In genomic region chr5:137338256-137338655, GRCm38 (mm10) we compare ENCODE assay signal across 7 mouse cellular contexts. TPM values are rescaled to one million over a fixed set of nuclear protein-coding genes. Genes with fewer than 3 reads are reported as not detected.
A peak's percentile ranks its signal among the peaks of the same experiment; 100 is the strongest.
DNase-seq lines count a peak whose midpoint lies in the region; ATAC-seq lines count a peak whose summit lies in the region.

No protein-coding gene starts in this region.

- WGBS in embryonic facial prominence, embryonic 10.5 days: under 1% methylated on average over 19 of the region's 19 CpGs
- WGBS in midbrain, embryonic 11.5 days: under 1% methylated on average over 18 of the region's 19 CpGs

- peaks cover 43% of the 10 kb centered on the region for H3K4me1 ChIP-seq in embryonic facial prominence, embryonic 10.5 days
- H3K4me1 ChIP-seq in midbrain, embryonic 11.5 days (ENCODE audit: control insufficient read depth, insufficient read depth, low read length): peaks cover 13% of the 10 kb centered on the region

- peak overlapping the region; percentile 81 for H3K4me2 ChIP-seq in midbrain, embryonic 11.5 days

- no peaks in the 10 kb centered on the region for H3K36me3 ChIP-seq in embryonic facial prominence, embryonic 10.5 days (replicated peaks)
- no peaks in the 10 kb centered on the region for H3K36me3 ChIP-seq in midbrain, embryonic 11.5 days (ENCODE audit: control insufficient read depth, insufficient read depth, low read length)

- peak; percentile 43 for ATAC-seq in granulocyte monocyte progenitor cell, adult 5-6 weeks (replicated peaks; ENCODE audit: poor library complexity, severe bottlenecking)
- ATAC-seq in midbrain, embryonic 11.5 days (ENCODE audit: low FRiP score): peak; percentile 76

- H3K27ac ChIP-seq in embryonic facial prominence, embryonic 10.5 days (replicated peaks): peak overlapping the region; percentile 87
- H3K27ac ChIP-seq in midbrain, embryonic 11.5 days (ENCODE audit: low read depth, low read length): peak overlapping the region; percentile 68

- intact Hi-C loops in left cerebral cortex, postnatal 4 days (cut with DNase I): loop anchor here (2.0 kb wide), 1 partner anchor 163 kb away; no protein-coding TSS in a partner anchor

- no peaks in the 10 kb centered on the region for H3K9me3 ChIP-seq in embryonic facial prominence, embryonic 10.5 days
- H3K9me3 ChIP-seq in midbrain, embryonic 11.5 days (ENCODE audit: control insufficient read depth, low read length): no peaks in the 10 kb centered on the region

- peak; percentile 96 for DNase-seq in adrenal gland, postnatal 14 days
- peak; percentile 91 for DNase-seq in embryonic facial prominence, embryonic 10.5 days (ENCODE audit: low spot score)
- peak; percentile 93 for DNase-seq in kidney, adult 11 months
- peak; percentile 94 for DNase-seq in left cerebral cortex, postnatal 4 days
- peak; percentile 96 for DNase-seq in midbrain, embryonic 11.5 days (ENCODE audit: low spot score, missing footprints)
- DNase-seq in skeletal muscle tissue, adult 2 months (ENCODE audit: low read depth, low spot score): peak; percentile 90

- H3K27me3 ChIP-seq in embryonic facial prominence, embryonic 10.5 days (replicated peaks; ENCODE audit: low read depth, poor library complexity, severe bottlenecking): no peaks in the 10 kb centered on the region
- H3K27me3 ChIP-seq in midbrain, embryonic 11.5 days (ENCODE audit: control insufficient read depth, insufficient read depth, low read length): no peaks in the 10 kb centered on the region

- peak overlapping the region; percentile 57 for H3K4me3 ChIP-seq in embryonic facial prominence, embryonic 10.5 days
- H3K4me3 ChIP-seq in midbrain, embryonic 11.5 days (ENCODE audit: low read depth, low read length): peak overlapping the region; percentile 39

- H3K9ac ChIP-seq in midbrain, embryonic 11.5 days (ENCODE audit: low read length): peak overlapping the region; percentile 74

RNA-seq across cellular contexts. Expression of gene Slc12a9, which starts 4.9 kb away (rescaled TPM):
- total RNA-seq in adrenal gland, postnatal 14 days (2021): 9.4 and 13.0 TPM in 2 replicates
- polyA plus RNA-seq in embryonic facial prominence, embryonic 10.5 days (2016; fragmentation: Nextera tagmentation; extraction: Ambion mirVana): 12.6 and 13.4 TPM in 2 replicates
- total RNA-seq in granulocyte monocyte progenitor cell, adult 5-6 weeks (2014; fragmentation: Nextera tagmentation): 16.3 and 26.3 TPM in 2 replicates
- total RNA-seq in granulocyte monocyte progenitor cell, adult 5-6 weeks (2017): 6.5 and 6.6 TPM in 2 replicates
- 10 to 100 TPM; 28.8 to 31.5 TPM for total RNA-seq in left cerebral cortex, postnatal 4 days (2021)
- 5.8 TPM in 2 replicates for polyA plus RNA-seq in midbrain, embryonic 11.5 days (2014; fragmentation: Nextera tagmentation; extraction: Ambion mirVana)

RNA-seq across cellular contexts. Expression of gene Ephb4, which starts 11.7 kb away (rescaled TPM):
- 65.1 and 69.7 TPM in 2 replicates for total RNA-seq in adrenal gland, postnatal 14 days (2021)
- polyA plus RNA-seq in embryonic facial prominence, embryonic 10.5 days (2016; fragmentation: Nextera tagmentation; extraction: Ambion mirVana): 53.6 and 56.8 TPM in 2 replicates
- not detected in 2 replicates for total RNA-seq in granulocyte monocyte progenitor cell, adult 5-6 weeks (2014; fragmentation: Nextera tagmentation)
- total RNA-seq in granulocyte monocyte progenitor cell, adult 5-6 weeks (2017): not detected in 2 replicates
- total RNA-seq in left cerebral cortex, postnatal 4 days (2021): 10 to 100 TPM in 1 of 2 experiments, 1 to 10 TPM in 1; 9.4 to 10.2 TPM
- polyA plus RNA-seq in midbrain, embryonic 11.5 days (2014; fragmentation: Nextera tagmentation; extraction: Ambion mirVana): 19.0 and 20.8 TPM in 2 replicates

RNA-seq across cellular contexts. Expression of gene Trip6, which starts 24.1 kb away (rescaled TPM):
- total RNA-seq in adrenal gland, postnatal 14 days (2021): 29.2 and 34.7 TPM in 2 replicates
- 73.1 and 76.2 TPM in 2 replicates for polyA plus RNA-seq in embryonic facial prominence, embryonic 10.5 days (2016; fragmentation: Nextera tagmentation; extraction: Ambion mirVana)
- 9.4 and 9.9 TPM in 2 replicates for total RNA-seq in granulocyte monocyte progenitor cell, adult 5-6 weeks (2014; fragmentation: Nextera tagmentation)
- 2.9 and 5.6 TPM in 2 replicates for total RNA-seq in granulocyte monocyte progenitor cell, adult 5-6 weeks (2017)
- total RNA-seq in left cerebral cortex, postnatal 4 days (2021): 1 to 10 TPM; 7.1 to 8.0 TPM
- 28.0 and 34.1 TPM in 2 replicates for polyA plus RNA-seq in midbrain, embryonic 11.5 days (2014; fragmentation: Nextera tagmentation; extraction: Ambion mirVana)

RNA-seq across cellular contexts. Expression of gene Srrt, which starts 30.8 kb away (rescaled TPM):
- total RNA-seq in adrenal gland, postnatal 14 days (2021): 139 and 168 TPM in 2 replicates
- 191 and 214 TPM in 2 replicates for polyA plus RNA-seq in embryonic facial prominence, embryonic 10.5 days (2016; fragmentation: Nextera tagmentation; extraction: Ambion mirVana)
- 238 and 321 TPM in 2 replicates for total RNA-seq in granulocyte monocyte progenitor cell, adult 5-6 weeks (2014; fragmentation: Nextera tagmentation)
- 239 and 278 TPM in 2 replicates for total RNA-seq in granulocyte monocyte progenitor cell, adult 5-6 weeks (2017)
- 100 to 1,000 TPM; 214 to 236 TPM for total RNA-seq in left cerebral cortex, postnatal 4 days (2021)
- polyA plus RNA-seq in midbrain, embryonic 11.5 days (2014; fragmentation: Nextera tagmentation; extraction: Ambion mirVana): 151 and 154 TPM in 2 replicates

RNA-seq across cellular contexts. Expression of gene Ufsp1, which starts 43.8 kb away (rescaled TPM):
- total RNA-seq in adrenal gland, postnatal 14 days (2021): 8.0 and 11.9 TPM in 2 replicates
- polyA plus RNA-seq in embryonic facial prominence, embryonic 10.5 days (2016; fragmentation: Nextera tagmentation; extraction: Ambion mirVana): 7.8 and 8.3 TPM in 2 replicates
- total RNA-seq in granulocyte monocyte progenitor cell, adult 5-6 weeks (2014; fragmentation: Nextera tagmentation): 0.53 TPM in 1 of 2 replicates, not detected in the other
- total RNA-seq in granulocyte monocyte progenitor cell, adult 5-6 weeks (2017): 0.43 and 5.2 TPM in 2 replicates
- total RNA-seq in left cerebral cortex, postnatal 4 days (2021): 10 to 100 TPM; 17.3 to 21.8 TPM
- 7.5 and 7.9 TPM in 2 replicates for polyA plus RNA-seq in midbrain, embryonic 11.5 days (2014; fragmentation: Nextera tagmentation; extraction: Ambion mirVana)

Comparison
In these comparisons a context has a peak if more than half of its experiments do, and no peak if none do; other contexts are left out.
1. Peak in every context shown above with its lines: DNase-seq, ATAC-seq, H3K4me3 ChIP-seq and H3K27ac ChIP-seq.
2. RNA of gene Ephb4, which starts 11.7 kb away (total RNA-seq): 65.1 to 69.7 TPM in adrenal gland, postnatal 14 days and 9.4 to 10.2 TPM in left cerebral cortex, postnatal 4 days; not detected in granulocyte monocyte progenitor cell, adult 5-6 weeks; every median in the first group is over 10 times any median in the second.